In the genomic region with DNA sequence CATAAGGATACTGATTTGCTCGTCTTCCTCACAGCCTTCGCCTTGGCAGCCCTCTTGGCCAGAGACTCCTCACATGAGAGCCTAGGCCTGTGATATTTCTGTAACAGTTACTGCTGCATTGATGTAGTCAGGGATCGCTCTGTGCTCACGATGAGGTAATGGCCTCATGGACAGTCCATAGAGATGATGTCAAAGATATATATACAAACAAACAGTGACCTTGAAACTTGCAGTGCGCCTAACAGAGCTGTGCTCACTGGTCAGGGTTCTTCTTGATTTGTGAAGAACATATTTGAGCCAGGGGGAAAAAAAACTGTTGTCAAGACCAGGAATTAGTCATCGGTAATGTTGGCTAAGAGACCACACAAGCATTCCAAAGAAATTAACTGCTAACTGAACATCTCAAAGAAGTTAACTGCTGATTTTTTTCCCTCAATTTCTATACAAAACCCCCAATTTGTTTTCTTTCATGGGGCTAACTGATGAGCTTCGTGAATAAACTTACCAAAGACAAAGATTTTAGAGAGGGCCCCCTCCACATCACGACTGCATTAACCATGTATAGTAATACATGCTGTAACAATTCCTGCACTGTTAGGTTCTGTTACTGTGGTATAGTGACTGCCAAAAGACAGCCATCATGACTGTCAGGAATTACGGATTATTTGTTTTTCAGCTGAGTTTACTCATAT, we compare ENCODE assay signal across 12 mouse cellular contexts.
DNase-seq lines count a peak whose midpoint lies in the region; ATAC-seq and TF ChIP-seq lines count a peak whose summit lies in the region.
"Had no signal": no experiment of that assay in that cellular context is flagged by ENCODE, and none has a peak within 500 bp of the region (broad histone marks: within the 10 kb centered on the region; RNA-seq: fewer than 3 reads in every experiment).

No protein-coding gene starts in this region.

- TF ChIP-seq CTCF in lung, postnatal 0 days (IDR thresholded peaks at IDR 0.05), result no peak

- H3K9me3 ChIP-seq in lung, postnatal 0 days (ENCODE audit: low read length), result no peaks in the 10 kb centered on the region
- H3K9me3 ChIP-seq: midbrain, embryonic 13.5 days had no signal

- peak; percentile 68 for DNase-seq in gastrocnemius, adult 18-20 months (ENCODE audit: low spot score)
- no peak for DNase-seq in gastrocnemius, adult 8-10 months (ENCODE audit: low spot score in 2 of 2)
- peak; percentile 44 for DNase-seq in 416B (ENCODE audit: low read depth)
- DNase-seq in heart, adult 8-10 months (ENCODE audit: low spot score), result peak; percentile 74
- peak; percentile 83 for DNase-seq in lung, postnatal 0 days (ENCODE audit: low spot score)
- no peak for DNase-seq in cerebellum, adult 9-11 months

- H3K4me3 ChIP-seq in lung, postnatal 0 days (ENCODE audit: low read depth, low read length), result no peak overlapping the region
- H3K4me3 ChIP-seq: midbrain, embryonic 13.5 days had no signal

- H3K9ac ChIP-seq in lung, postnatal 0 days (replicated peaks; ENCODE audit: low read depth), result no peak overlapping the region
- H3K9ac ChIP-seq: liver, embryonic 14.5 days; midbrain, embryonic 13.5 days had no signal

- H3K4me1 ChIP-seq in lung, postnatal 0 days (ENCODE audit: insufficient read depth, low read depth, low read length), result no peaks in the 10 kb centered on the region

- H3K27ac ChIP-seq in lung, postnatal 0 days (ENCODE audit: low read length), result peak overlapping the region; percentile 47
- H3K27ac ChIP-seq: hindbrain, postnatal 0 days; liver, embryonic 14.5 days; midbrain, embryonic 13.5 days had no signal

- no peaks in the 10 kb centered on the region for H3K27me3 ChIP-seq in lung, postnatal 0 days (replicated peaks; ENCODE audit: insufficient read depth, low read length)
- H3K27me3 ChIP-seq: midbrain, embryonic 13.5 days had no signal

- H3K36me3 ChIP-seq in lung, postnatal 0 days (ENCODE audit: insufficient read depth, low read length), result no peaks in the 10 kb centered on the region
- H3K36me3 ChIP-seq: midbrain, embryonic 13.5 days had no signal

- WGBS in lung, postnatal 0 days, result 57% methylated on average over 9 of the region's 9 CpGs

- peak overlapping the region; percentile 25; the same call in 1 of the 2 replicates for H3K4me2 ChIP-seq in lung, postnatal 0 days (replicated peaks; ENCODE audit: low read depth, low read length)
- H3K4me2 ChIP-seq: midbrain, embryonic 13.5 days had no signal

- TF ChIP-seq EP300 in lung, postnatal 0 days (IDR thresholded peaks at IDR 0.05), result peak; percentile 24; the same call in 1 of the 2 replicates

- peak; percentile 90 for ATAC-seq in lung, postnatal 0 days
- no peak for ATAC-seq in granulocyte monocyte progenitor cell, adult 5-6 weeks (replicated peaks; ENCODE audit: poor library complexity, severe bottlenecking)
- ATAC-seq in monocyte, adult 5-6 weeks (replicated peaks; ENCODE audit: insufficient number of reproducible peaks, low FRiP score, low TSS enrichment, poor library complexity, severe bottlenecking), result no peak
- ATAC-seq: CD4-positive, CD25-positive, alpha-beta regulatory T cell, adult 4 months; hindbrain, postnatal 0 days; midbrain, embryonic 13.5 days had no signal

Comparison
In these comparisons a context has a peak if more than half of its experiments do, and no peak if none do; other contexts are left out.
1. DNase-seq: peak in gastrocnemius, adult 18-20 months (single experiment), 416B (single experiment), heart, adult 8-10 months (single experiment) and lung, postnatal 0 days (single experiment); none in gastrocnemius, adult 8-10 months (0 of 2) and cerebellum, adult 9-11 months (single experiment).